Mouse (Mus musculus) stomach, embryonic 16.5 days (tissue): ENCODE results near the gene Picalm. TPM values are rescaled to one million over a fixed set of nuclear protein-coding genes. Genes with fewer than 3 reads are reported as not detected.

Experiments
- ATAC-seq: fragments of 200-750 bp; cut with Nextera tagmentation; 2 replicates; pipeline ENCODE4 v1.8.0; 2017; ENCODE audit warnings: moderate number of reproducible peaks, moderate TSS enrichment; ENCODE audit not compliant: insufficient read depth, low FRiP score
- H3K27ac ChIP-seq: fragments of 300-500 bp; sonication (generic); 2 replicates; pipeline ENCODE4 v1.5.1; 2014; ENCODE audit warnings: low read length
- H3K27me3 ChIP-seq: fragments of 300-500 bp; sonication (generic); 2 replicates; pipeline ENCODE4 v1.6.1; 2014; ENCODE audit warnings: low read length, control low read depth, mixed read lengths; ENCODE audit not compliant: control insufficient read depth, insufficient read depth
- H3K36me3 ChIP-seq: fragments of 300-500 bp; sonication (generic); 2 replicates; pipeline ENCODE4 v1.6.1; 2014; ENCODE audit warnings: low read length; ENCODE audit not compliant: control insufficient read depth, insufficient read depth
- H3K4me1 ChIP-seq: fragments of 300-500 bp; sonication (generic); 2 replicates; pipeline ENCODE4 v1.6.1; 2014; ENCODE audit warnings: low read length, control low read depth, mixed read lengths; ENCODE audit not compliant: control insufficient read depth, insufficient read depth
- H3K4me2 ChIP-seq: fragments of 300-500 bp; sonication (generic); 2 replicates; pipeline ENCODE4 v1.6.1; 2014; ENCODE audit warnings: low read depth, low read length, mixed read lengths
- H3K4me3 ChIP-seq: fragments of 300-500 bp; sonication (generic); replicated peaks from 2 replicates; pipeline ENCODE4 v1.5.1; 2014; ENCODE audit warnings: mild to moderate bottlenecking, low read length
- H3K9ac ChIP-seq: fragments of 300-500 bp; sonication (generic); 2 replicates; pipeline ENCODE4 v1.6.1; 2014; ENCODE audit warnings: low read length
- H3K9me3 ChIP-seq: fragments of 300-500 bp; sonication (generic); replicated peaks from 2 replicates; pipeline ENCODE4 v1.6.1; 2016; ENCODE audit warnings: low read length, control low read depth; ENCODE audit not compliant: control insufficient read depth
- WGBS: fragments of 180-500 bp; shearing (Covaris S2); extraction: QIAGEN DNeasy Blood & Tissue Kit; methylation state at CpG from one replicate; pipeline ENCODE4 v1.1.7; 2014; 5-methylcytosine and 5-hydroxymethylcytosine counted together
- polyA plus RNA-seq: library from polyadenylated mRNA; unstranded; fragments of >200 nt; fragmentation: Nextera tagmentation; extraction: Ambion mirVana; gene quantifications from 2 replicates; pipeline ENCODE4 v1.2.1, GENCODE M21; 2015

The Picalm gene
- polyA plus RNA-seq, 1 experiment from 2014 or later, result 46.9 TPM

DNA sequence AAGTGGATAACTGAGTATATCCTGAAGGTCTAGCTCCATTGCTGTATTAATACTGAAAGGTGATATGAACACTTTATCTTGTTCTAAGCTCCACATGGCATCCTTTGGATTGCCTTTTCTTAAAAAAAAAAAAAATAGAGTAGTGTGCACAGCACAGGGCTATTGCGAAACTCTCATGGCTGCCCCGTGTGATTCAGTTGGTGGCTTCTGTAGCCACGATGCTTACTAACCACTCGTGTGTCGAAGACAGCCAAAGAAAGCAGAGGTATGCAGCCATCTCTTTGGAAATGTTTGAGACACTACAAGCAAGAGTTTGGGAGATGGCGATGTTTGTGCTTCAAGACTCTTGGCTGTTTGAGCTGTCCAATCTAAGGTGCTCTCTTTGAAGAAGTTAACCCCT is 113.1 kb downstream of the Picalm start:
- 81% methylated on average over 6 of the region's 6 CpGs for WGBS
- H3K9ac ChIP-seq, result no peak overlapping the region
- no peak overlapping the region for H3K4me3 ChIP-seq
- no peaks in the 10 kb centered on the region for H3K4me1 ChIP-seq
- no peaks in the 10 kb centered on the region for H3K36me3 ChIP-seq
- ATAC-seq, result no peak
- no peak overlapping the region for H3K4me2 ChIP-seq
- H3K27ac ChIP-seq, result no peak overlapping the region
- no peaks in the 10 kb centered on the region for H3K9me3 ChIP-seq
- H3K27me3 ChIP-seq, result no peaks in the 10 kb centered on the region

DNA sequence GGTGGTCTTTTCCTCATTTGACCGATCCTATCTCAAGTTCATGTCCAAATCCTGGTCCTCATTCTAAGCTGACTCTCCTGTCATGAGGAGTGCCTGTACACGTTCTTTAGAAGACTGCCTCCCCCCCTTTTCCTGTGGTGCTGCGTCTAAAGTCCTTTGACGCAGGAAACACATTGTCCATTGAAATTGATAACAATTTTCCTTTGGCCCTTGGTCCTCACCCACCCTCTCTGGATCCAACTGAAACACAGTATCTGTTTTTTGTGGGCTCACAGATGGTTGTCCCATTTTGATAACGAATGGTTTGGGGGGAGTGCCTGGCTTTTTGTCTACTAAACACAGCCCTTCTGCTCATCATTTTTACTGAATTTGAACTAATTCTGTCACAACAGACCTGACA is 113.6 kb downstream of the Picalm start:
- WGBS, result 78% methylated on average over 5 of the region's 5 CpGs
- Histone ChIP-seq H3K36me3 (no peaks in the 10 kb centered on the region), H3K4me1 (no peaks in the 10 kb centered on the region), H3K27me3 (no peaks in the 10 kb centered on the region), H3K4me3 (no peak overlapping the region), H3K27ac (no peak overlapping the region), H3K9me3 (no peaks in the 10 kb centered on the region), H3K4me2 (no peak overlapping the region), H3K9ac (no peak overlapping the region)
- no peak for ATAC-seq

DNA sequence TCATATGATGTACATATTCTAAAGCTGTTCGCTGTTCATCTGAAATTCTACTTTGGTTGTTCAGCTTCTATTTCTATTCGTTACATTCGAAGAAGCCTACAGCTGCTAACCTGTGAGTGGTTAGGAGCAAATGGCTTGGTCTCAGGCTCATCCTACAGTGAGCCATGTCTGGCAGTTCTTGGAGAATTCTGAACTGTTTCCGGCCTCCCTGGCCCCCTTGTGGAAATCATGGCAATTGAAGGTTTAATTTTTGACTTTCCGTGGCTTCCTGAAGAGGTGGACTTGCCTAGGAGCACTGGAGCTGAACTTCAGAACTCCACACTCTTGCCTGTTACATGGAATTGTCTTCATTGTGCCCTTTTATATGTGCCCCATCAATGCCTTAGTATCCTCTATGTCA is 122.9 kb downstream of the Picalm start:
- H3K27ac ChIP-seq, result no peak overlapping the region
- H3K36me3 ChIP-seq, result no peaks in the 10 kb centered on the region
- no peak for ATAC-seq
- no peaks in the 10 kb centered on the region for H3K4me1 ChIP-seq
- no peak overlapping the region for H3K9ac ChIP-seq
- H3K4me2 ChIP-seq, result no peak overlapping the region
- WGBS, result 74% methylated on average over 5 of the region's 5 CpGs
- no peaks in the 10 kb centered on the region for H3K27me3 ChIP-seq
- no peaks in the 10 kb centered on the region for H3K9me3 ChIP-seq
- H3K4me3 ChIP-seq, result no peak overlapping the region

DNA sequence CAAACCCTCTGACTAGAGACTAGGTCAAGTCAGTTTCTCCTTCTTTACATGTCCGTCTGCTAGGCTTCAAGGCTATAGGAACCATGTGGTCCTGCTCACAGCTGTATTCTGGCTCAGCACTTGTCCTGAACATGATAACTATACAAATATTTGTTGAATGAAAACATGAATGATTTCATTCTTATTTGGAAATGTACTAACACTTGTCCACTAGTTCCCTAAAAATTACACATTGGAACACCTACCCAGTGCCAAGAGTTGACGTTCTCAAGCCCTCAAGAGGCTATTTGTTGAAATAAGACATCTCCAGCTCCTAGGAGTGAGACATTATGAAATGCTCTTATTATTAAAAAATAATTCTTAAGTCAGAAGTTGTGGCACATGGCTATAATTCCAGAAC is 128.7 kb downstream of the Picalm start:
- Histone ChIP-seq H3K9ac (no peak overlapping the region), H3K4me3 (no peak overlapping the region), H3K27me3 (no peaks in the 10 kb centered on the region), H3K36me3 (no peaks in the 10 kb centered on the region), H3K27ac (peak overlapping the region; percentile 23; the same call in 1 of the 2 replicates), H3K4me1 (no peaks in the 10 kb centered on the region), H3K4me2 (no peak overlapping the region), H3K9me3 (no peaks in the 10 kb centered on the region)
- no peak for ATAC-seq
- 50% methylated on average over 2 of the region's 2 CpGs for WGBS

DNA sequence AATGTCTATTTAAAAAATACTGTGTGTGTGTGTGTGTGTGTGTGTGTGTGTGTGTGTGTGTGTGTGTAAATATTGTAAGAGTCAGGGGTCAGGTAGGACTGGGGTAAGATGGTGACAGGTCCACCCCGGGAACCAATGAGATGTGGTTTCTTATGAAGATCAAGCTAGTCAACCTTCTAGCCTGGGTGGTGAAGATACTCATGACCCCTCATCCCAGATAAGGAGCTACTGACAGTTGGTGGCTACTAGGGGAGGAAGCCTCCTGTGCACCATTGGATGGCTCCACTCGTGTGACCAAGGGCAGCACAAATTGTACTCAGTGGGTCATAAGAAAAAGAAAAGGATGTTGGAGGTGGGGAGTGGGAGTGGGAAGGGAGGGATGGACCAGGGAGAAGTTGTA is 129.9 kb downstream of the Picalm start:
- Histone ChIP-seq H3K4me1 (no peaks in the 10 kb centered on the region), H3K9ac (no peak overlapping the region), H3K4me2 (no peak overlapping the region), H3K36me3 (no peaks in the 10 kb centered on the region), H3K4me3 (no peak overlapping the region), H3K9me3 (no peaks in the 10 kb centered on the region), H3K27ac (no peak overlapping the region), H3K27me3 (no peaks in the 10 kb centered on the region)
- WGBS, result 69% methylated on average over 2 of the region's 2 CpGs
- ATAC-seq, result no peak

DNA sequence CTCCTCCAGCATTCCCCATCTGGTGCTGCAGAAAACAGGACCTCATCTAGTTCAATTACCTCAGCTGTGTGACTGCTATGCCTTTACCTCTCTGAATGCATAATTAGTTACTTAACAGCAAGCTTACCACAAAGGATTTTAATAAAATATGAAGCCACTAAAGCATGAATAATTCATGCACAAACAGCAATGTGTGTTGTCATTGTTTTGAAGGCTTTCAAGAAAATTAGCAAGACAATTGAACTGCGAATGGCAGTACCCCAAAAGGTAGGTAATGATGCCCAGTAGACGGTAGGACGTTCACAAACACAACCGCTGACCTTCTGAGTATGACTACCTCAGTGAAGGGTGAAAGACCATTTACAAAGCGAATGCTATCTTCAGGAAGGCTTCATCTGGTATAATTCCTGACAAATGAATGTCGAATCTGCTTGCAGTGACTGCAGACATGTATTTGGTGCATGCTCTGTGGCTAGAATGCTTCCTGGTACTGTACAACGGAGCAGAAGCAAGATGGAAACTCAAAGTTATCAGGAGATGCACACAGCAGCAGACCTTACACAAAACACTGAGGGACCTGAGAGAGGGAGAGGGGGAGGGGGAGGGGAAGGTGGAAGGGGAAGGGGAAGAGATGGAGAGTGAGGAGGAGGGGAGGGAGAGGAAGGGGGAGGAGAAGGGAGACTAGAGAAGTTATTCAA is 132.0 kb downstream of the Picalm start:
- Histone ChIP-seq H3K9ac (no peak overlapping the region), H3K36me3 (no peaks in the 10 kb centered on the region), H3K27ac (no peak overlapping the region), H3K27me3 (no peaks in the 10 kb centered on the region), H3K9me3 (no peaks in the 10 kb centered on the region), H3K4me3 (no peak overlapping the region), H3K4me1 (0 out of 2 replicates have a peak, but pooled peaks cover 3% of the 10 kb centered on the region), H3K4me2 (no peak overlapping the region)
- no peak for ATAC-seq
- 44% methylated on average over 7 of the region's 7 CpGs for WGBS

Other genes starting within 250 kb of the Picalm start
- 0.05 and 0.11 TPM in 2 replicates for gene Ccdc81, start 226.6 kb upstream of the Picalm start, polyA plus RNA-seq
- 108 and 132 TPM in 2 replicates for gene Hikeshi, start 189.0 kb upstream of the Picalm start, polyA plus RNA-seq
- 51.0 and 54.8 TPM in 2 replicates for gene Eed, start 149.2 kb upstream of the Picalm start, polyA plus RNA-seq
- gene Ccdc83, start 135.6 kb downstream of the Picalm start, polyA plus RNA-seq, result not detected in 2 replicates
- 24.6 and 30.8 TPM in 2 replicates for gene Sytl2, start 172.0 kb downstream of the Picalm start, polyA plus RNA-seq